In the genomic region with DNA sequence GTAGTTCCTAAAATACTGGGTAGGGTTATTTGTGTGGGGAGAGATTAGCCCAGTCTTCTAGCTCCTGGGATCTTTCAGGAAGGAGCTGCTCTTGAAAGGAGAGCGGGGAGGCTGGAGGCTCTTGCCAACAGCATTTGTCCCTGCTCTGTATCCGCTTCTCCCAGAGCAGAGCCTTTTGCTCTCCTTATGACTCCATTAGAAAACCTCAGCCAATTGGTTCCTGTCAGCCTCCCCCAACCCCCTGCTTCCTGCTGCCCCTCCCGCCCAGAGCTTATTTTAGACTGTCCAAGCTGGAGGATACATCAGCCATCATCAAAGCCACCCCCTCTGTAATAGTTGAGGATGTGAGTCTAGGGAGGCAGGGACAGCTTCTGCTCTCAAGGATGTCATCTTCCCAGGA, we compare ENCODE assay signal across 8 mouse cellular contexts. TPM values are rescaled to one million over a fixed set of nuclear protein-coding genes. Genes with fewer than 3 reads are reported as not detected.
DNase-seq lines count a peak whose midpoint lies in the region; ATAC-seq lines count a peak whose summit lies in the region.

No protein-coding gene starts in this region.

- ATAC-seq in embryonic facial prominence, embryonic 12.5 days (ENCODE audit: insufficient number of reproducible peaks, insufficient read depth, low FRiP score, low TSS enrichment) = no peak
- no peak for ATAC-seq in heart, embryonic 13.5 days (ENCODE audit: extremely low read depth, insufficient number of reproducible peaks, low FRiP score, low TSS enrichment)
- 0 out of 2 replicates have a peak, but pooled peaks have one; percentile 10 for ATAC-seq in kidney, embryonic 15.5 days (replicated peaks; ENCODE audit: low FRiP score)
- ATAC-seq in liver, embryonic 13.5 days (ENCODE audit: low read depth) = no peak
- no peak for ATAC-seq in CD4-positive, CD25-positive, alpha-beta regulatory T cell, adult 4 months

- H3K4me2 ChIP-seq in embryonic facial prominence, embryonic 12.5 days (replicated peaks) = peak overlapping the region; percentile 91
- peak overlapping the region; percentile 94 for H3K4me2 ChIP-seq in heart, embryonic 13.5 days
- peak overlapping the region; percentile 88 for H3K4me2 ChIP-seq in kidney, embryonic 15.5 days
- no peak overlapping the region for H3K4me2 ChIP-seq in liver, embryonic 13.5 days

- no peaks in the 10 kb centered on the region for H3K27me3 ChIP-seq in embryonic facial prominence, embryonic 12.5 days
- no peaks in the 10 kb centered on the region for H3K27me3 ChIP-seq in heart, embryonic 13.5 days (replicated peaks)
- H3K27me3 ChIP-seq in kidney, embryonic 15.5 days = no peaks in the 10 kb centered on the region
- peaks cover 11% of the 10 kb centered on the region; the same call in 1 of the 2 replicates for H3K27me3 ChIP-seq in liver, embryonic 13.5 days

- DNase-seq in cerebellum, adult 11-12 months = peak; percentile 66
- no peak for DNase-seq in cerebellum, postnatal 4 days (ENCODE audit: low spot score in 2 of 2)
- DNase-seq in liver, embryonic 13.5 days = no peak
- DNase-seq in retina, postnatal 1 day = peak; percentile 17

- WGBS in embryonic facial prominence, embryonic 12.5 days = 21% methylated on average over 3 of the region's 3 CpGs
- 2% methylated on average over 3 of the region's 3 CpGs for WGBS in heart, embryonic 13.5 days
- 17% methylated on average over 3 of the region's 3 CpGs for WGBS in kidney, embryonic 15.5 days
- WGBS in liver, embryonic 13.5 days (ENCODE audit: insufficient replicate concordance) = 55% methylated on average over 3 of the region's 3 CpGs

- H3K4me1 ChIP-seq in embryonic facial prominence, embryonic 12.5 days = peaks cover 31% of the 10 kb centered on the region
- peaks cover 69% of the 10 kb centered on the region for H3K4me1 ChIP-seq in heart, embryonic 13.5 days
- H3K4me1 ChIP-seq in kidney, embryonic 15.5 days = peaks cover 43% of the 10 kb centered on the region
- H3K4me1 ChIP-seq in liver, embryonic 13.5 days (replicated peaks) = peaks cover 55% of the 10 kb centered on the region

- peak overlapping the region; percentile 15; the same call in 1 of the 2 replicates for H3K9ac ChIP-seq in embryonic facial prominence, embryonic 12.5 days
- H3K9ac ChIP-seq in heart, embryonic 13.5 days = peak overlapping the region; percentile 93
- H3K9ac ChIP-seq in kidney, embryonic 15.5 days = no peak overlapping the region
- no peak overlapping the region for H3K9ac ChIP-seq in liver, embryonic 13.5 days

- no peaks in the 10 kb centered on the region for H3K9me3 ChIP-seq in embryonic facial prominence, embryonic 12.5 days
- H3K9me3 ChIP-seq in heart, embryonic 13.5 days = no peaks in the 10 kb centered on the region
- no peaks in the 10 kb centered on the region for H3K9me3 ChIP-seq in kidney, embryonic 15.5 days (replicated peaks)
- no peaks in the 10 kb centered on the region for H3K9me3 ChIP-seq in liver, embryonic 13.5 days (replicated peaks)

- 0 out of 2 replicates have a peak overlapping the region, but pooled peaks have one; percentile 26 for H3K27ac ChIP-seq in embryonic facial prominence, embryonic 12.5 days
- peak overlapping the region; percentile 94 for H3K27ac ChIP-seq in heart, embryonic 13.5 days (replicated peaks)
- H3K27ac ChIP-seq in kidney, embryonic 15.5 days = peak overlapping the region; percentile 94
- 0 out of 2 replicates have a peak overlapping the region, but pooled peaks have one; percentile 37 for H3K27ac ChIP-seq in liver, embryonic 13.5 days

- H3K36me3 ChIP-seq in embryonic facial prominence, embryonic 12.5 days = no peaks in the 10 kb centered on the region
- H3K36me3 ChIP-seq in heart, embryonic 13.5 days = peaks cover 2% of the 10 kb centered on the region; the same call in 1 of the 2 replicates
- H3K36me3 ChIP-seq in kidney, embryonic 15.5 days = no peaks in the 10 kb centered on the region
- no peaks in the 10 kb centered on the region for H3K36me3 ChIP-seq in liver, embryonic 13.5 days

- H3K4me3 ChIP-seq in embryonic facial prominence, embryonic 12.5 days = 0 out of 2 replicates have a peak overlapping the region, but pooled peaks have one; percentile 8
- peak overlapping the region; percentile 84 for H3K4me3 ChIP-seq in heart, embryonic 13.5 days
- peak overlapping the region; percentile 84; the same call in 1 of the 2 replicates for H3K4me3 ChIP-seq in kidney, embryonic 15.5 days (replicated peaks)
- H3K4me3 ChIP-seq in liver, embryonic 13.5 days (replicated peaks) = no peak overlapping the region

RNA-seq across cellular contexts. Expression of a gene that starts 3.7 kb away (rescaled TPM):
- 87.9 and 109 TPM in 2 replicates for polyA plus RNA-seq in embryonic facial prominence, embryonic 12.5 days (2016; fragmentation: Nextera tagmentation; extraction: Ambion mirVana)
- 25.0 and 26.7 TPM in 2 replicates for polyA plus RNA-seq in heart, embryonic 13.5 days (2015; fragmentation: Nextera tagmentation; extraction: Ambion mirVana)
- polyA plus RNA-seq in kidney, embryonic 15.5 days (2015; fragmentation: Nextera tagmentation; extraction: Ambion mirVana) = 46.7 and 51.3 TPM in 2 replicates
- polyA plus RNA-seq in liver, embryonic 13.5 days (2015; fragmentation: Nextera tagmentation; extraction: Ambion mirVana) = 10.7 and 11.8 TPM in 2 replicates
- polyA plus RNA-seq in CD4-positive, CD25-positive, alpha-beta regulatory T cell, adult 4 months (2017; shearing (Covaris generic)) = 10 to 100 TPM; 21.3 to 29.6 TPM

Comparison
In these comparisons a context has a peak if more than half of its experiments do, and no peak if none do; other contexts are left out.
1. DNase-seq: peak in cerebellum, adult 11-12 months (single experiment) and retina, postnatal 1 day (single experiment); none in cerebellum, postnatal 4 days (0 of 2) and liver, embryonic 13.5 days (single experiment).
2. H3K27ac ChIP-seq: peak in every context shown above with its lines; median percentile 94 in heart, embryonic 13.5 days; 94 in kidney, embryonic 15.5 days; 37 in liver, embryonic 13.5 days; 26 in embryonic facial prominence, embryonic 12.5 days.
3. H3K9ac ChIP-seq: peak in embryonic facial prominence, embryonic 12.5 days (single experiment) and heart, embryonic 13.5 days (single experiment); none in kidney, embryonic 15.5 days (single experiment) and liver, embryonic 13.5 days (single experiment).